In genomic region chr1:158355177-158356050, GRCm38 (mm10) we compare ENCODE assay signal across 7 mouse cellular contexts. TPM values are rescaled to one million over a fixed set of nuclear protein-coding genes. Genes with fewer than 3 reads are reported as not detected.
DNase-seq lines count a peak whose midpoint lies in the region; ATAC-seq and TF ChIP-seq lines count a peak whose summit lies in the region.

No protein-coding gene starts in this region.

- TF ChIP-seq EP300 in liver, postnatal 0 days (IDR thresholded peaks at IDR 0.05; ENCODE audit: low read depth): no peak

- H3K4me1 ChIP-seq in heart, embryonic 13.5 days: peaks cover 10% of the 10 kb centered on the region; the same call in 1 of the 2 replicates
- H3K4me1 ChIP-seq in liver, postnatal 0 days (ENCODE audit: insufficient read depth): no peaks in the 10 kb centered on the region

- 10% methylated on average over 28 of the region's 28 CpGs for WGBS in heart, embryonic 13.5 days
- 9% methylated on average over 28 of the region's 28 CpGs for WGBS in liver, postnatal 0 days (ENCODE audit: insufficient replicate concordance)

- H3K27me3 ChIP-seq in heart, embryonic 13.5 days (replicated peaks): peaks cover 81% of the 10 kb centered on the region
- peaks cover 20% of the 10 kb centered on the region for H3K27me3 ChIP-seq in liver, postnatal 0 days (ENCODE audit: insufficient read depth, low read length)

- peak; percentile 60 for DNase-seq in MN1 (ENCODE audit: low spot score)
- peak; percentile 60 for DNase-seq in cerebellum, adult 9-10 months
- peak; percentile 12 for DNase-seq in kidney, postnatal 14 days
- no peak for DNase-seq in liver, postnatal 0 days
- peak; percentile 65 to 73 for DNase-seq in right cerebral cortex, postnatal 10 days (ENCODE audit: low spot score in 2 of 2)
- no peak for DNase-seq in thymus, postnatal 14 days

- no peak for TF ChIP-seq CTCF in liver, postnatal 0 days (IDR thresholded peaks at IDR 0.05; ENCODE audit: low read depth)

- H3K27ac ChIP-seq in heart, embryonic 13.5 days (replicated peaks): no peak overlapping the region
- H3K27ac ChIP-seq in liver, postnatal 0 days (ENCODE audit: low read depth): no peak overlapping the region

- H3K9me3 ChIP-seq in heart, embryonic 13.5 days: no peaks in the 10 kb centered on the region
- no peaks in the 10 kb centered on the region for H3K9me3 ChIP-seq in liver, postnatal 0 days (ENCODE audit: low read length)

- H3K4me3 ChIP-seq in heart, embryonic 13.5 days: peak overlapping the region; percentile 63
- H3K4me3 ChIP-seq in liver, postnatal 0 days (ENCODE audit: low read depth, low read length): peak overlapping the region; percentile 27

- H3K4me2 ChIP-seq in heart, embryonic 13.5 days: peak overlapping the region; percentile 77
- peak overlapping the region; percentile 64 for H3K4me2 ChIP-seq in liver, postnatal 0 days (ENCODE audit: low read depth, low read length)

- H3K9ac ChIP-seq in heart, embryonic 13.5 days: peak overlapping the region; percentile 54
- no peak overlapping the region for H3K9ac ChIP-seq in liver, postnatal 0 days (replicated peaks)

- H3K36me3 ChIP-seq in heart, embryonic 13.5 days: no peaks in the 10 kb centered on the region
- H3K36me3 ChIP-seq in liver, postnatal 0 days (replicated peaks; ENCODE audit: insufficient read depth, low read length): no peaks in the 10 kb centered on the region

- ATAC-seq in heart, embryonic 13.5 days (ENCODE audit: extremely low read depth, insufficient number of reproducible peaks, low FRiP score, low TSS enrichment): no peak
- no peak for ATAC-seq in liver, postnatal 0 days

RNA-seq across cellular contexts. Expression of gene Brinp2, which starts 0.7 kb away (rescaled TPM):
- 0.75 and 0.90 TPM in 2 replicates for polyA plus RNA-seq in heart, embryonic 13.5 days (2015; fragmentation: Nextera tagmentation; extraction: Ambion mirVana)
- 0.02 TPM in 1 of 2 replicates, not detected in the other for polyA plus RNA-seq in liver, postnatal 0 days (2015; fragmentation: Nextera tagmentation; extraction: Ambion mirVana)

RNA-seq across cellular contexts. Expression of gene Astn1, which starts 6.7 kb away (rescaled TPM):
- polyA plus RNA-seq in heart, embryonic 13.5 days (2015; fragmentation: Nextera tagmentation; extraction: Ambion mirVana): 1.0 and 1.3 TPM in 2 replicates
- not detected in 2 replicates for polyA plus RNA-seq in liver, postnatal 0 days (2015; fragmentation: Nextera tagmentation; extraction: Ambion mirVana)

Comparison
In these comparisons a context has a peak if more than half of its experiments do, and no peak if none do; other contexts are left out.
1. DNase-seq: peak in MN1 (single experiment), cerebellum, adult 9-10 months (single experiment), kidney, postnatal 14 days (single experiment) and right cerebral cortex, postnatal 10 days (2 of 2); none in liver, postnatal 0 days (single experiment) and thymus, postnatal 14 days (single experiment).